Mouse (Mus musculus) heart, embryonic 16.5 days (tissue): ENCODE results near the gene Slc38a7. TPM values are rescaled to one million over a fixed set of nuclear protein-coding genes. Genes with fewer than 3 reads are reported as not detected.
"Not testable (repeated sequence)": the region's sequence is repeated elsewhere in the genome, so short reads cannot be mapped to it uniquely, and the experiment has no call there.

Experiments used
- ATAC-seq: fragments of 200-750 bp; cut with Nextera tagmentation; replicated peaks from 2 replicates; pipeline ENCODE4 v1.8.0; 2017; ENCODE audit warnings: moderate number of reproducible peaks; ENCODE audit not compliant: insufficient read depth, low FRiP score; ENCODE audit errors: extremely low read depth
- H3K27ac ChIP-seq: fragments of 300-500 bp; sonication (generic); 2 replicates; pipeline ENCODE4 v1.5.1; 2014; ENCODE audit warnings: mild to moderate bottlenecking, low read length, control low read depth, moderate library complexity
- H3K27me3 ChIP-seq: fragments of 300-500 bp; sonication (generic); 2 replicates; pipeline ENCODE4 v1.6.1; 2014; ENCODE audit warnings: low read length, mixed read lengths; ENCODE audit not compliant: control insufficient read depth, insufficient read depth
- H3K36me3 ChIP-seq: fragments of 300-500 bp; sonication (generic); 2 replicates; pipeline ENCODE4 v1.6.1; 2014; ENCODE audit not compliant: control insufficient read depth, insufficient read depth
- H3K4me1 ChIP-seq: fragments of 300-500 bp; sonication (generic); 2 replicates; pipeline ENCODE4 v1.6.1; 2014; ENCODE audit warnings: low read length, mixed read lengths; ENCODE audit not compliant: control insufficient read depth, insufficient read depth
- H3K4me2 ChIP-seq: fragments of 300-500 bp; sonication (generic); 2 replicates; pipeline ENCODE4 v1.6.1; 2014; ENCODE audit warnings: low read depth, mild to moderate bottlenecking, control low read depth, low read length
- H3K4me3 ChIP-seq: fragments of 300-500 bp; sonication (generic); 2 replicates; pipeline ENCODE4 v1.5.1; 2014; ENCODE audit warnings: mild to moderate bottlenecking, control low read depth, low read length
- H3K9ac ChIP-seq: fragments of 300-500 bp; sonication (generic); 2 replicates; pipeline ENCODE4 v1.6.1; 2014; ENCODE audit warnings: low read length, control low read depth
- H3K9me3 ChIP-seq: fragments of 300-500 bp; sonication (generic); replicated peaks from 2 replicates; pipeline ENCODE4 v1.6.1; 2016; ENCODE audit warnings: low read length; ENCODE audit not compliant: control insufficient read depth
- WGBS: fragments of 180-500 bp; shearing (Covaris S2); extraction: QIAGEN DNeasy Blood & Tissue Kit; methylation state at CpG from one replicate; pipeline ENCODE4 v1.1.7; 2014; 5-methylcytosine and 5-hydroxymethylcytosine counted together
- polyA plus RNA-seq: library from polyadenylated mRNA; unstranded; fragments of >200 nt; fragmentation: Nextera tagmentation; extraction: Ambion mirVana; gene quantifications from 2 replicates; pipeline ENCODE4 v1.2.1, GENCODE M21; 2015

Slc38a7 gene
- polyA plus RNA-seq, 1 experiment from 2014 or later = 11.4 TPM

- not testable (repeated sequence) for H3K4me3 ChIP-seq, H3K4me1 ChIP-seq, H3K27ac ChIP-seq, H3K9ac ChIP-seq, H3K27me3 ChIP-seq, H3K4me2 ChIP-seq, H3K9me3 ChIP-seq
- ATAC-seq = peak; percentile 49
- H3K36me3 ChIP-seq = peaks cover 40% of the 10 kb centered on the region
- WGBS = 61% methylated on average over 10 of the region's 11 CpGs
Measured at GRCm38 (mm10) chr8:95863761-95864440, 10.6 kb upstream of the Slc38a7 start.

- no peak for ATAC-seq
Measured at GRCm38 (mm10) chr8:95854174-95854573, 835 bp upstream of the Slc38a7 start.

GRCm38 (mm10) chr8:95852290-95852689 is 1.0 kb downstream of the Slc38a7 start:
- H3K27ac ChIP-seq = no peak overlapping the region
- H3K36me3 ChIP-seq = peaks cover 7% of the 10 kb centered on the region; the same call in 1 of the 2 replicates
- H3K9me3 ChIP-seq = no peaks in the 10 kb centered on the region
- H3K9ac ChIP-seq = peak overlapping the region; percentile 80; the same call in 1 of the 2 replicates
- H3K4me3 ChIP-seq = peak overlapping the region; percentile 77
- H3K4me1 ChIP-seq = peaks cover 14% of the 10 kb centered on the region
- peak overlapping the region; percentile 94 for H3K4me2 ChIP-seq
- H3K27me3 ChIP-seq = no peaks in the 10 kb centered on the region
- ATAC-seq = peak; percentile 50; the same call in 1 of the 2 replicates
- WGBS = 50% methylated on average over 4 of the region's 4 CpGs

More at GRCm38 (mm10) chr8:95854174-95854573, 835 bp upstream of the Slc38a7 start:
- H3K9ac ChIP-seq = no peak overlapping the region
- H3K36me3 ChIP-seq = no peaks in the 10 kb centered on the region
- 80% methylated on average over 6 of the region's 6 CpGs for WGBS
- no peak overlapping the region for H3K27ac ChIP-seq
- no peak overlapping the region for H3K4me2 ChIP-seq
- no peak overlapping the region for H3K4me3 ChIP-seq
- H3K4me1 ChIP-seq = peaks cover 14% of the 10 kb centered on the region
- no peaks in the 10 kb centered on the region for H3K9me3 ChIP-seq
- no peaks in the 10 kb centered on the region for H3K27me3 ChIP-seq

- Histone ChIP-seq H3K4me3 (no peak overlapping the region), H3K9ac (no peak overlapping the region), H3K4me2 (no peak overlapping the region), H3K4me1 (peaks cover 19% of the 10 kb centered on the region), H3K36me3 (peaks cover 7% of the 10 kb centered on the region; the same call in 1 of the 2 replicates), H3K9me3 (no peaks in the 10 kb centered on the region), H3K27me3 (no peaks in the 10 kb centered on the region), H3K27ac (no peak overlapping the region)
- no peak for ATAC-seq
- 85% methylated on average over 2 of the region's 2 CpGs for WGBS
Measured at GRCm38 (mm10) chr8:95850326-95850725, 3.0 kb downstream of the Slc38a7 start.

- H3K4me1 ChIP-seq = peaks cover 20% of the 10 kb centered on the region
- 87% methylated on average over 19 of the region's 19 CpGs for WGBS
- no peak overlapping the region for H3K9ac ChIP-seq
- H3K27ac ChIP-seq = no peak overlapping the region
- H3K36me3 ChIP-seq = peaks cover 9% of the 10 kb centered on the region; the same call in 1 of the 2 replicates
- no peaks in the 10 kb centered on the region for H3K9me3 ChIP-seq
- H3K27me3 ChIP-seq = no peaks in the 10 kb centered on the region
- H3K4me3 ChIP-seq = no peak overlapping the region
- ATAC-seq = no peak
- H3K4me2 ChIP-seq = no peak overlapping the region
Measured at GRCm38 (mm10) chr8:95848734-95849464, 4.4 kb downstream of the Slc38a7 start.

- Histone ChIP-seq H3K9ac (no peak overlapping the region), H3K36me3 (peaks cover 9% of the 10 kb centered on the region; the same call in 1 of the 2 replicates), H3K27ac (no peak overlapping the region), H3K9me3 (no peaks in the 10 kb centered on the region), H3K4me2 (no peak overlapping the region), H3K4me3 (no peak overlapping the region), H3K4me1 (peaks cover 16% of the 10 kb centered on the region), H3K27me3 (no peaks in the 10 kb centered on the region)
- WGBS = 74% methylated on average over 24 of the region's 24 CpGs
- ATAC-seq = no peak
Measured at GRCm38 (mm10) chr8:95848061-95848551, 5.2 kb downstream of the Slc38a7 start.

- Histone ChIP-seq H3K36me3 (peaks cover 16% of the 10 kb centered on the region), H3K27ac (no peak overlapping the region), H3K4me1 (peaks cover 5% of the 10 kb centered on the region; the same call in 1 of the 2 replicates), H3K4me2 (no peak overlapping the region), H3K4me3 (no peak overlapping the region), H3K27me3 (no peaks in the 10 kb centered on the region), H3K9ac (no peak overlapping the region), H3K9me3 (no peaks in the 10 kb centered on the region)
- WGBS = 82% methylated on average over 7 of the region's 7 CpGs
- no peak for ATAC-seq
Measured at GRCm38 (mm10) chr8:95845026-95845425, 8.3 kb downstream of the Slc38a7 start.

GRCm38 (mm10) chr8:95843968-95844367 is 9.4 kb downstream of the Slc38a7 start:
- Histone ChIP-seq H3K36me3 (peaks cover 16% of the 10 kb centered on the region), H3K9me3 (no peaks in the 10 kb centered on the region), H3K4me1 (peaks cover 5% of the 10 kb centered on the region; the same call in 1 of the 2 replicates), H3K27ac (no peak overlapping the region), H3K27me3 (no peaks in the 10 kb centered on the region), H3K4me3 (no peak overlapping the region), H3K9ac (no peak overlapping the region), H3K4me2 (no peak overlapping the region)
- no peak for ATAC-seq
- WGBS = 90% methylated on average over 6 of the region's 6 CpGs

GRCm38 (mm10) chr8:95841436-95841835 is 11.9 kb downstream of the Slc38a7 start:
- 89% methylated on average over 15 of the region's 15 CpGs for WGBS
- Histone ChIP-seq H3K4me3 (no peak overlapping the region), H3K4me2 (no peak overlapping the region), H3K9me3 (no peaks in the 10 kb centered on the region), H3K9ac (no peak overlapping the region), H3K27ac (no peak overlapping the region), H3K4me1 (peaks cover 5% of the 10 kb centered on the region; the same call in 1 of the 2 replicates), H3K36me3 (peaks cover 9% of the 10 kb centered on the region), H3K27me3 (no peaks in the 10 kb centered on the region)
- no peak for ATAC-seq
